Mouse (Mus musculus) urinary bladder, postnatal 36 days (tissue): ENCODE data around the gene Adamts3.

Experiments used
- DNase-seq, 2 experiments: peaks; one replicate each; pipeline ENCODE4 v3.0.0; 2022; ENCODE audit warnings: low spot score in 2 of 2, mixed read lengths in 1 of 2

The Adamts3 gene

DNA sequence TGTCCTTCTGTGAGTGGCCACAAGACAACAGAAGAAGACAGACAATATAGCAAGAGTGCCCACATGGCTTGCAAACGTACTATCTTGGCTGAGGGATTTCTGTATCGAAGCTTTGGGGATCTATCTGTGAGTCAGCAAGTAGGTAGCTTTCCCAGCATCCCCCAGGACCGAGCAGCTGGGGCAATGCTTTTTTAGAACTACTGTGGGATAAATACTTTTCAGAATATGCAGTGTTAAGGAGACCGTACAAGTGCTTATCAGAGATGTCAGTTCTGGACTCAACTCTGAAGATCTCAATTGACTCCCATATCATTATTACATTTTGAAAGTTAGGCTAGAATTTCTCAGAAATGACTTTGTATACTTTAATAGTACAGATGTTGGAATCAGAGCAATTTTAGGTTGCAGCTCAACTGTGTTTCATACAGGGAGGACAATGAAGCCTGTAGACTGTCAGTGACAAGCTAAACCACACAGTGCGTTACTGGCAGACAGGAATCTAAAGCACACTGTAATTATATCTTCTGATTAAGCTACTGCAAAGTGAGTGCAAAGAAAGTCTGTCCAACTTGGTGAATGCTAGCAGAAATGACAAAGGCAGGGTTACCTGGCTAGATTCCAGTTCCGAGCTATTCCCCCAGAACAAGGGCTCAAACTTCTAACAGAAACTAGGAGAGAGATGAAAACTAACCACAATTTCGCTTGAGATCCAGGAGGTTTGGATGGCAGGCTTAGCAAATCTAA, 171.8 kb downstream of the Adamts3 start:
- no peak for DNase-seq

DNA sequence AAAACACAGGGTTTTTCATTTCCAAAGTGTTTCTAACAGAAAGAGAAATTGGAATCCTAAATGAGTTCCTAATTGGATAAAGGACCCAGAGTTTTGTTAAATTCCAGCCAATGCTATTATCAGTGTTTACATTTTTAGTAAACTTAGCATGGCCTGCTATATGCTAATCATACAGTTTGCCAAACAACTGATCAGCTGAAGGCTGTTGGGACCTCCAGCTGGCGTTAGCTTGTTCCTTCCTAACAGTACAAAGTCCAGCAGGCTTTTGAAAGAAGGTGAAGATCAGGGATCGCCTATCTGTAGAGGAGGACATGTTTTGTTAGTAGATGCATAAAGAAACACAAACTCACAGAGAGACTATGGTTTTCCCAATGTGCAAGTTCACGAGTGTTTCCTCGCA, 173.7 kb downstream of the Adamts3 start:
- DNase-seq = no peak

DNA sequence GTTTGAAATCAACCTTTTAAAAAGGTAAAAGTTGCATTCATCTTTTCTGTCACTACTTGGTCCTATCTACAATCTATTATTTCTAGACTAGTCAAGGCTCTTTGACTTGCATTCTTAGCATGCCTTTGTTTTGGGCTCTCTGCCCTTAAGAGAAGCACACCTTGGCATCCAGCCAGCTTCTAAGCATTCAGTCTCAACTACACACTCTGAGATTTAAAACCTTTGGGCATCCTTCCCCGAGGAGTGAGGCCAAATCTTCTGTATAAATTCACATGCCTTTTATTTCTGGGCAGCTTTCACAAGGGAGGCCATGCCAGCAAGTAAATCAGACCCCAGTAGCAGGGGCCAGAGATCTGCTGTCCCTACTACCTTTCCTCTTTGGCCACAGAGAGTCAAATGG, 178.9 kb downstream of the Adamts3 start:
- DNase-seq = peak in 1 of 2 experiments; percentile 24

DNA sequence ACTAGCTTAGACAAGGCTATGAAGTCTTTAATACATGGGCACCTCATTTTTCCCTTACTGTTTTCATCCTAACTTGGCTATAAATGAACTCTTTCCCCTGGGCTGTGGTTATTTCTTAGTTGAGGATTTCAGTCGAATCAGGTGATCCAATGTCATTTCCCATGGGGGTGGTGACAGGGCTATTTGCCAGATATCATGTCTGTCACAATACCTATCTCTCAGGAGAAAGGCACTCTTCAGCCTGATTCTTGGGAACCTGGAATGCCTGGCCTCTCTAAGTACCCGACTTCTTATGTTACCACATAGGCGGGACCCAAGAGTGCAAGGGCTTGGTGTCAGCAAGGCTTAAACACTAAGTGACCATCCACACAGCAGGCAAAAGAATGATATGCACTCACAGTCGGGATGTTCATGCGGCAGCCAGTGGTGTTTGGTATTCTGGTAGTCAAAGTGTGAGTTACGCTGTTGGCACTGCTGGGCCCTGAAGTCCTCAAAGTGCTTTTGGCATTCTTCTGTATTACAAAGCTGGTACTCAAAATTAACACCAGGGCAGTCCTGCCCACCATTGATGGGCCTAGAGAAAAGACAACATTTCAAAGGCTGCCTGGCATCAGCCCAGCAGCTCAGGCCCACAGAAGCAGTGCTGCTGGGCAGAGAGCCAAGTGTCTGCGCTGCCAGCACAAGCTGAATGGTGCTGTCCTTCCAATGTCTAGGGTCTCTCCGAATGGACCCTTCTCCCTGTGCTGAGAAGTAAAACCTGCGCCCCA, 181.7 kb downstream of the Adamts3 start:
- no peak for DNase-seq

DNA sequence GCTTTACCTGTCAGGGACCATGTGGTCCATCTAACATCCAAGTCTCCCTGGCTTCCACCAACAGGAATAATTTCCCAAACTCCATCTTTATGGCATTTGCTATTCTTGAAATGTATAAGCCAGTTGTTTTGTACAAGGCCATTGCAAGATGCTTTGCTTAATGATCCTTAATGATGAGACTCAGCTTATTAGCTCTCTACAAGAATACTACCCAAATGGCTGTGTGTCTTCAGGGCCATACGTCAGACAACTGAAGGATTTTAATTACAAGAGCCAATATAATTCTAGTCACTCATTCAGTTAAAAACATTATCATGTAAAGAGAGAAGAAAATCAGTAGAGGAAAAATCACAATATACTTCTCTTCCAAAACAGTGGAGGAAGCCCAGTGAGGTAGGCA, 195.3 kb downstream of the Adamts3 start:
- no peak for DNase-seq

DNA sequence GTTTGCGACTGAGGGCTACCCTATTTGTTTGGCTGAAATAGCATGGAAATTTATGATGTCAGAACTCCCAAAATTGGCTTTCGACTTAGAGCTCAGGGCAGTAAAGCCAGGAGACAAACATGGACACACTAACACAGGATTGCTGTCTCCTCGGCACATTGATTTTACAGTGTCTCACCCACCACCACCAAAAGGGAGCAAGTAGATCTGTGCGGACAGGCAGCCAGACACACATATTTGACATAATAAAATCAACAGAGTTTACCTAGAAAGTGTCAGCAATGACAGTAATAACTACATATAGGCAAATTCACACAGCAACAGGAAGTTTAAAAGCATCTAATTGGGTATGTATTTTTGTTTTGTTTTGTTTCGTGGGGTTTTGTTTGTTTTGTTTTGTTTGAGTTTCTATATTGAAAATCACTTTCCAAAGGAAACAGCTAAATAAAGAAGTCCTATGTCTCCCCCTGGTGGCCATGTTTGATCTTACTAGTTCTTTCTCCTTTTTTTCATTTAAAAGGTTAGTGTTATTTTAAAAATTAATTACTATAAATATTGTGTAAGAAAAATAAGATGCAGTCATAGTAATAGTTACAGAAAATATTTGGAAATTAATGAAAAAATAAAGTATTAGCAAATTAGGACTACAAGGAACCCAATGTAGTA, 203.1 kb downstream of the Adamts3 start:
- DNase-seq = peak in 1 of 2 experiments; percentile 13

DNA sequence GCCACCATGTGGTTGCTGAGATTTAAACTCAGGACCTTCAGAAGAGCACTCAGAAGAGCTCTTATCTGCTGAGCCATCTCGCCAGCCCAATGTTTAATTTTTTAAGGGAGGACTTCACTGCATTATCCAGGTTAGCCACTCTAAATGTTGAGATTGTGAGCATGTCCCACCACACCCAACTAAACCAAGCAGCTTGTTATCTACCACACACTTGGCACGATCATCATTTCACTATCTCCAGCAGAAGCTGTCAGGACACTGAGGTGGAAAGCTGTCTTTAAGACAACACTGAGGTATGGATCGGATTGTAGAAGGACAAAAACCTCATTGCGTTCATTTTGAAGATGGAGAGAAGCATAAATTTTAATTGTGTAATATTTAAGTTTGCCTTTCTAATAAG, 205.0 kb downstream of the Adamts3 start:
- no peak for DNase-seq

DNA sequence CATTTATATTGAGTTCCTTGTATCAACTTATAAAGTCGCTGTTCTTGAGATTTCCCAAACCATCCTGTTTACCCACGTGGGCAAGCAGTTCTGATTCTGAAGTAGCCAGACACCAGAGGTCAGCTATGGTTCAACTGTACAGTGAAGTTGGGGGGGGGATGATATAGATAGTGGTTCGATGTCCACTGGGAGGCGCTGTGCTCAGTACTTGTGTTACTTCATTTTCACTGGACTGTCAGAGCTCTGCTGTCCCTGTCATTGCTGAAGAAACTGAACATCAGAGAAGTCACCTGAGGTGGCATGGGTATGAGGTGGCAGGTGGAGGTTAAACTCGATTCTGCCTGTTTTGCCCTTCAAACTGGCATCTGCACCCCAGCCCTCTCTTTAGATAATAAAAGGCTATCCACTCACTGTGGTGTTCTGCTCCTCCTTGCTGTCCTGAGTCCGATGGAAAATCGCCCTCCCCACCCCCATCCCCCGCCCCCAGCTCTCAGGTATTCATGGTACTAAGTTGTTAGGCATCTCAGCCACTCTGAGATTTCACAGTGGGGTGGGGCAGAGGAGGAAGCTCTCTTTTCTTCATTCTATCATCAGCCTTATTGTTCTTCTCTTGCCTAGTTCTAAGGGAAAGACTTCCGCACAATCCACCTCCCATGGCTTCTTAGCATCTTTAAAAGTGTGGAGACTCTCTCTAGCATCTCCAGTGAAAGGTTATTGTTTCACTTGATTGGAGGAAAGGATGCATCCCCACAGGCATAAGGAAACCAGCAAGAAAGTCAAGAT, 208.9 kb downstream of the Adamts3 start:
- no peak for DNase-seq

DNA sequence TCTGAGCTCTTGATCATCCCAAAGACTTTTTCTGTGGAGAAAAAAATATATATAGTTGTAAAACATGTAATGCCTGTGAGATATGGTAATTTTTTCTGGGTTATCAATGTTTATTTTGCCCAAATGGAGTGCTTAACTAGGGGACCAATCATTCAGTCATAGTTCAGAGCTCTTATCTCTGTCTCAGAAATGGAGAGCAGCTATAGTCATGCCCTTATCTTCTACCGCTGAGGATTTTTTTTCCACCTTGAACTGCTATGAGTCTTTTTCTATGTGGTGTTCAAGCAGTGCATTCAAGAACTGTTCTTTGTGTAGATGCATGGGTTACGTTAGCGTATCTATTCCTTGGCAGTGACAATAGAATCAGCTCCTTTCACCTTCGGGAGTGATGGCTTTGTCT, 210.2 kb downstream of the Adamts3 start:
- DNase-seq = no peak

DNA sequence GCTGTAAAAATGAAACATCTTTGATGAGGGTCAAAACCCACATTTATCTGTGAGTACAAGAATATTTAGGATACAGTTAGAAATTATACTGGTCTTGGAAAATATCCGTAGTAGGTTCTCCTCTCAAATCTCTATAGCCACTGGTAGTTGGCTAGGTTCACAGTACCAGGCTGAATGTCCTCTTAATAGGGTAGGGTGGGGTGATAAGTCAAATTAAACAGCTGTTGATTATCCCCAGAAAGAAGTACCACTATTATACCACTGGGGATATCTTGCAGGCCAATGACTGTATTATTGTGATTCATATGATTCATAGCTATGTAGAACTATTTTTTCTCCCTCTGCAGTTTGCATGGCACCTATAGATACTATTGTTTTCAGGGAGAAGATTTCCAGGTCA, 228.8 kb downstream of the Adamts3 start:
- DNase-seq = no peak

DNA sequence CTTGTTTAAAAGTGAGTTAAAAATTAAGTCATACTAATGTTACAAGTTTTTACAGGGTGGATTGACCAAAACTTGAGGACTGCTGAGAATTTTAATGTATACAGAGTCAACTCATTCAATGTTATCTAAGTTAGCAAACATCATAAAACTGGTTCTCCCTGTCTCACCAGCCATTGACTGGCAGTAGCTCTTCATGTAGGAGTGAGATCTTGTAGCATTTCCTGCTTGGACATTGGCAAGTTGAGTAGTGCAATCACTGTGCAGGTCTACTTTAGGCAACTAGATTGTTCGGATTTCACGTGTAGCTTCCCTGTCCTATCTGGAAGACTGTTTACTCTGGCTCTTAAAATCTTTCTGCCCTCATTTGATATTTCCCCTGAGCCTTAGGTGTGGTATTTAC, 229.3 kb downstream of the Adamts3 start:
- DNase-seq = no peak

DNA sequence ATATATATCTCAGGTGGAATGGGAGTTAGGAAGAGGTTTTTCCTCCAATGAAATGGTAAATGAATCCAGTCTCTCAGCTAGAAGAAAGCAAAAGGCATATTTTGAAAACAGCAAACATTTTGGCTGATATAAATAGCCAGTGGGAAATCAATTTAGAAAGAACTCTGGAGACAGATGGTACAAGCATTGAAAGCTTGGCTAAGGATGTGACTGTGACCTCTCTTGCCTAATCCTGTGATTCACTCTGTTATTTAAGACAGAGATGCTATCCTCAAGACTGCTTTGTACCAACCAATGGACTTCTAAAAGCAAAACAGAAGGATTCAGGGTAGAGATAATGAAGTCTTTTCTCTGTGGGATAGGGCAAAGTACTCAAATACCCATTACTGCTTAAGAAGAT, 236.2 kb downstream of the Adamts3 start:
- DNase-seq = no peak

DNA sequence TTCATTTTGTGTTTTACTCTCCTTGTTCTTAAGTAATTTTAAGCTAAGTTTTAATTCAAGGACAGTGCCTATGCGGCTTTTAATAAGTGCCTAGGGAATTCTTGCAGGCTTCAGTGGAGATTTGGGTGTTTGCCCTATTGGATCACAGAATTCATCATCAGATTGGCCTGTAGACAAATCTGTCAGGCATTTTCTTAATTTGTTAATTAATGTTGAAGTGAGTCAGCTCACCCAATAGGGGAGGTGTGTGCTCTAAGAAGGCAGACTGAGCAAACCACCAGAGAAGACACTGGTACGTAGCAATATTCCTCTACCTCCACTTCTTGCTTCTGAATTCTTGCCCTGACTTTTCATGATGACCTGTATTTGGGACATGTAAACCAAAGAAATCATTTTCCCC, 247.7 kb downstream of the Adamts3 start:
- DNase-seq = no peak

DNA sequence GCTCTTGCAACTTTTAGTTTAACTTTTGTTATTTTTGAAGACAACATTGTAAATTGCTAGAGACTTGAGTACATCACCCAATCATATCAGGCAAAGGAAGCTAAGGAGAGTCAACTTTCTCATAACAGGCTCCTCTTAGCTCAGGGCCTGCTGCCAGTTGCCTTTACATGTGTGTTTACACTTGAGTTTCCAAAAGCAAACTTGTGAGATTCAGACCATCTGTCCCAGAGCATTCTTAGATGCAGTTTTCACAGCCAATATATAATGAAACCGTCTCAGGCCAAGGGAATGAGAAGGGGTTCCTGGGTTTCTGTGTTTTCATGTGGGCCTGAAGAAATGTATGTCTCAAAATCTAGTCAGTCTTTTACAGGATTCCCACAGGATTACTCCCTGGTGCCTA, 251.5 kb downstream of the Adamts3 start:
- DNase-seq = no peak
